Mouse (Mus musculus) thymus, adult 2 months (tissue): ENCODE results near the gene Vsir.

Experiments
- CTCF ChIP-seq: fragments of 200-500 bp; IDR thresholded peaks from 2 replicates; pipeline ENCODE4 v1.5.1; 2012; ENCODE audit warnings: mild to moderate bottlenecking, control low read depth, low read length, moderate library complexity, borderline replicate concordance; ENCODE audit not compliant: control insufficient read depth, poor library complexity, insufficient read depth; ENCODE audit errors: extremely low read depth
- POLR2A ChIP-seq: fragments of 200-500 bp; IDR thresholded peaks from 2 replicates; pipeline ENCODE4 v1.6.1; 2012; ENCODE audit warnings: mild to moderate bottlenecking, low read length, control low read depth, moderate library complexity; ENCODE audit not compliant: control insufficient read depth, poor library complexity, insufficient read depth; ENCODE audit errors: extremely low read depth

DNA sequence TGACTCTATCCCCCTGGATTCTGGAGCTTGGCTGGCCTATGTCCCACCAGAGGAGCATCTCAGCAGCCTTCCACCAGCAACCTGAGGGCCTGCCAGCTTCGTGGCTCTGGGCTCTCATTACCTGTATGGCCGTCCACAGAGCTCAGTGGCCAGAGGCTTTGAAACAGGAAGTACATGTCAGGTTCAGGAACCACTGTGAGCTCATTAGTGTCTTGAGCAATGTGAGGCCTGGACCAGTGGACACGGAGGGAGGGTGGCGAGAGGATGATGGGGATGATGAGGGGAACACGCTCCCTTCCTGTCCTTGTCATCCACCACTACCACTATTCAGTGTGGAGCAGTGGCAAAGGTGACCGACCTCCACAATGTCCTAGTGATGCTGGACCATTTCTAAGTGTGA lies 22.8 kb downstream of the Vsir start:
- TF ChIP-seq POLR2A (no peak), CTCF (no peak)
